Mouse (Mus musculus): ENCODE measurements around the gene Rcor2. TPM values are rescaled to one million over a fixed set of nuclear protein-coding genes. Genes with fewer than 3 reads are reported as not detected.

Gene Rcor2
- polyA plus RNA-seq, 2 experiments from 2014 or later = not detected

GRCm38 (mm10) chr19:7265478-7266191, 1.5 kb upstream of the Rcor2 start:
- ATAC-seq = no peak

GRCm38 (mm10) chr19:7266421-7266831, 699 bp upstream of the Rcor2 start:
- no peak for ATAC-seq

- peak; percentile 51 for ATAC-seq
Measured at GRCm38 (mm10) chr19:7267781-7268721, 926 bp downstream of the Rcor2 start.

- no peak for ATAC-seq
Measured at GRCm38 (mm10) chr19:7268722-7269090, 1.6 kb downstream of the Rcor2 start.

- no peak for ATAC-seq
Measured at GRCm38 (mm10) chr19:7269290-7270044, 2.3 kb downstream of the Rcor2 start.

GRCm38 (mm10) chr19:7273486-7273885, 6.4 kb downstream of the Rcor2 start:
- no peak for ATAC-seq

- no peak for ATAC-seq
Measured at GRCm38 (mm10) chr19:7274326-7274990, 7.3 kb downstream of the Rcor2 start.

GRCm38 (mm10) chr19:7275131-7275789, 8.1 kb downstream of the Rcor2 start:
- no peak for ATAC-seq

GRCm38 (mm10) chr19:7276053-7276659, 9.0 kb downstream of the Rcor2 start:
- ATAC-seq = no peak

- ATAC-seq = no peak
Measured at GRCm38 (mm10) chr19:7276796-7277195, 9.7 kb downstream of the Rcor2 start.

GRCm38 (mm10) chr19:7278200-7278906, 11.2 kb downstream of the Rcor2 start:
- no peak for ATAC-seq

- no peak for ATAC-seq
Measured at GRCm38 (mm10) chr19:7279114-7279513, 12.0 kb downstream of the Rcor2 start.

GRCm38 (mm10) chr19:7280557-7281330, 13.6 kb downstream of the Rcor2 start:
- no peak for ATAC-seq

GRCm38 (mm10) chr19:7286563-7287315, 19.6 kb downstream of the Rcor2 start:
- no peak for ATAC-seq

- no peak for ATAC-seq
Measured at GRCm38 (mm10) chr19:7288288-7288687, 21.2 kb downstream of the Rcor2 start.

- ATAC-seq = no peak
Measured at GRCm38 (mm10) chr19:7289767-7290166, 22.6 kb downstream of the Rcor2 start.

GRCm38 (mm10) chr19:7291958-7292709, 25.0 kb downstream of the Rcor2 start:
- no peak for ATAC-seq

All from activated CD4-positive, CD25-positive, alpha-beta regulatory T cell, adult 4 months (primary cell).